Mouse (Mus musculus): ENCODE data around the gene Eps8l3. TPM values are rescaled to one million over a fixed set of nuclear protein-coding genes. Genes with fewer than 3 reads are reported as not detected.

Eps8l3 gene
- polyA plus RNA-seq (2014; fragmentation: Nextera tagmentation; extraction: Ambion mirVana) = not detected in 2 replicates

- ATAC-seq (replicated peaks; ENCODE audit: low FRiP score) = no peak
- H3K4me3 ChIP-seq (ENCODE audit: low read depth, low read length) = no peak within 1 kb of the TSS
- H3K9me3 ChIP-seq (ENCODE audit: control insufficient read depth, low read length) = no peaks in the 10 kb centered on the region
- no peaks in the 10 kb centered on the region for H3K4me1 ChIP-seq (replicated peaks; ENCODE audit: control insufficient read depth, insufficient read depth, low read length)
- no peaks in the 10 kb centered on the region for H3K36me3 ChIP-seq (ENCODE audit: control insufficient read depth, insufficient read depth, low read length)
- H3K9ac ChIP-seq (ENCODE audit: low read length) = no peak within 1 kb of the TSS
- H3K27me3 ChIP-seq (ENCODE audit: control insufficient read depth, insufficient read depth, low read length) = no peaks in the 10 kb centered on the region
- no peak for DNase-seq (ENCODE audit: low spot score)
- H3K4me2 ChIP-seq (ENCODE audit: low read depth, low read length, severe bottlenecking) = no peak within 1 kb of the TSS
- 77% methylated on average over 5 of the region's 5 CpGs for WGBS
- H3K27ac ChIP-seq (ENCODE audit: low read depth, low read length) = no peak within 1 kb of the TSS
These were observed at the start of gene Eps8l3 for GRCm38 (mm10) chr3:107877005-107877404. Gene Eps8l3, plus strand, starts transcription at chr3:107877229.

GRCm38 (mm10) chr3:107827873-107828405 lies 49.1 kb upstream of the Eps8l3 start:
- Histone ChIP-seq H3K27ac (ENCODE audit: low read depth, low read length) (no peak overlapping the region), H3K4me3 (ENCODE audit: low read depth, low read length) (no peak overlapping the region), H3K36me3 (ENCODE audit: control insufficient read depth, insufficient read depth, low read length) (no peaks in the 10 kb centered on the region), H3K9me3 (ENCODE audit: control insufficient read depth, low read length) (no peaks in the 10 kb centered on the region), H3K9ac (ENCODE audit: low read length) (no peak overlapping the region), H3K27me3 (ENCODE audit: control insufficient read depth, insufficient read depth, low read length) (no peaks in the 10 kb centered on the region), H3K4me2 (ENCODE audit: low read depth, low read length, severe bottlenecking) (no peak overlapping the region), H3K4me1 (replicated peaks; ENCODE audit: control insufficient read depth, insufficient read depth, low read length) (peaks cover 2% of the 10 kb centered on the region)
- DNase-seq (ENCODE audit: low spot score) (no peak), ATAC-seq (replicated peaks; ENCODE audit: low FRiP score) (no peak)
- 87% methylated on average over 10 of the region's 10 CpGs for WGBS

GRCm38 (mm10) chr3:107828518-107828917 lies 48.5 kb upstream of the Eps8l3 start:
- Histone ChIP-seq H3K36me3 (ENCODE audit: control insufficient read depth, insufficient read depth, low read length) (no peaks in the 10 kb centered on the region), H3K4me3 (ENCODE audit: low read depth, low read length) (no peak overlapping the region), H3K27me3 (ENCODE audit: control insufficient read depth, insufficient read depth, low read length) (no peaks in the 10 kb centered on the region), H3K9me3 (ENCODE audit: control insufficient read depth, low read length) (no peaks in the 10 kb centered on the region), H3K27ac (ENCODE audit: low read depth, low read length) (no peak overlapping the region), H3K9ac (ENCODE audit: low read length) (no peak overlapping the region), H3K4me2 (ENCODE audit: low read depth, low read length, severe bottlenecking) (no peak overlapping the region), H3K4me1 (replicated peaks; ENCODE audit: control insufficient read depth, insufficient read depth, low read length) (peaks cover 4% of the 10 kb centered on the region)
- 65% methylated on average over 5 of the region's 5 CpGs for WGBS
- ATAC-seq (replicated peaks; ENCODE audit: low FRiP score) (no peak), DNase-seq (ENCODE audit: low spot score) (no peak)

- 79% methylated on average over 4 of the region's 4 CpGs for WGBS
- Histone ChIP-seq H3K9ac (ENCODE audit: low read length) (no peak overlapping the region), H3K27me3 (ENCODE audit: control insufficient read depth, insufficient read depth, low read length) (no peaks in the 10 kb centered on the region), H3K9me3 (ENCODE audit: control insufficient read depth, low read length) (no peaks in the 10 kb centered on the region), H3K4me1 (replicated peaks; ENCODE audit: control insufficient read depth, insufficient read depth, low read length) (peaks cover 8% of the 10 kb centered on the region), H3K4me3 (ENCODE audit: low read depth, low read length) (no peak overlapping the region), H3K4me2 (ENCODE audit: low read depth, low read length, severe bottlenecking) (no peak overlapping the region), H3K36me3 (ENCODE audit: control insufficient read depth, insufficient read depth, low read length) (no peaks in the 10 kb centered on the region), H3K27ac (ENCODE audit: low read depth, low read length) (no peak overlapping the region)
- no peak for DNase-seq (ENCODE audit: low spot score)
- no peak for ATAC-seq (replicated peaks; ENCODE audit: low FRiP score)
These were observed 48.0 kb upstream of the Eps8l3 start for GRCm38 (mm10) chr3:107828997-107829396.

- Histone ChIP-seq H3K4me2 (ENCODE audit: low read depth, low read length, severe bottlenecking) (no peak overlapping the region), H3K4me3 (ENCODE audit: low read depth, low read length) (no peak overlapping the region), H3K9me3 (ENCODE audit: control insufficient read depth, low read length) (no peaks in the 10 kb centered on the region), H3K9ac (ENCODE audit: low read length) (no peak overlapping the region), H3K27ac (ENCODE audit: low read depth, low read length) (no peak overlapping the region), H3K27me3 (ENCODE audit: control insufficient read depth, insufficient read depth, low read length) (no peaks in the 10 kb centered on the region), H3K4me1 (replicated peaks; ENCODE audit: control insufficient read depth, insufficient read depth, low read length) (peaks cover 13% of the 10 kb centered on the region), H3K36me3 (ENCODE audit: control insufficient read depth, insufficient read depth, low read length) (no peaks in the 10 kb centered on the region)
- ATAC-seq (replicated peaks; ENCODE audit: low FRiP score) = no peak
- no peak for DNase-seq (ENCODE audit: low spot score)
- WGBS = 77% methylated on average over 14 of the region's 14 CpGs
These were observed 47.4 kb upstream of the Eps8l3 start for GRCm38 (mm10) chr3:107829625-107830024.

GRCm38 (mm10) chr3:107831875-107832554 lies 45.0 kb upstream of the Eps8l3 start:
- 73% methylated on average over 10 of the region's 10 CpGs for WGBS
- Histone ChIP-seq H3K9me3 (ENCODE audit: control insufficient read depth, low read length) (no peaks in the 10 kb centered on the region), H3K4me2 (ENCODE audit: low read depth, low read length, severe bottlenecking) (no peak overlapping the region), H3K36me3 (ENCODE audit: control insufficient read depth, insufficient read depth, low read length) (no peaks in the 10 kb centered on the region), H3K9ac (ENCODE audit: low read length) (no peak overlapping the region), H3K27me3 (ENCODE audit: control insufficient read depth, insufficient read depth, low read length) (no peaks in the 10 kb centered on the region), H3K4me1 (replicated peaks; ENCODE audit: control insufficient read depth, insufficient read depth, low read length) (peaks cover 15% of the 10 kb centered on the region), H3K27ac (ENCODE audit: low read depth, low read length) (no peak overlapping the region), H3K4me3 (ENCODE audit: low read depth, low read length) (no peak overlapping the region)
- ATAC-seq (replicated peaks; ENCODE audit: low FRiP score) (no peak), DNase-seq (ENCODE audit: low spot score) (no peak)

- no peak for ATAC-seq (replicated peaks; ENCODE audit: low FRiP score)
- no peak for DNase-seq (ENCODE audit: low spot score)
- Histone ChIP-seq H3K27me3 (ENCODE audit: control insufficient read depth, insufficient read depth, low read length) (no peaks in the 10 kb centered on the region), H3K9ac (ENCODE audit: low read length) (no peak overlapping the region), H3K4me3 (ENCODE audit: low read depth, low read length) (no peak overlapping the region), H3K4me1 (replicated peaks; ENCODE audit: control insufficient read depth, insufficient read depth, low read length) (peaks cover 15% of the 10 kb centered on the region), H3K36me3 (ENCODE audit: control insufficient read depth, insufficient read depth, low read length) (no peaks in the 10 kb centered on the region), H3K4me2 (ENCODE audit: low read depth, low read length, severe bottlenecking) (no peak overlapping the region), H3K9me3 (ENCODE audit: control insufficient read depth, low read length) (no peaks in the 10 kb centered on the region), H3K27ac (ENCODE audit: low read depth, low read length) (no peak overlapping the region)
- WGBS = 68% methylated on average over 6 of the region's 6 CpGs
These were observed 44.4 kb upstream of the Eps8l3 start for GRCm38 (mm10) chr3:107832645-107833044.

- no peak for DNase-seq (ENCODE audit: low spot score)
- no peaks in the 10 kb centered on the region for H3K36me3 ChIP-seq (ENCODE audit: control insufficient read depth, insufficient read depth, low read length)
- no peaks in the 10 kb centered on the region for H3K9me3 ChIP-seq (ENCODE audit: control insufficient read depth, low read length)
- H3K27me3 ChIP-seq (ENCODE audit: control insufficient read depth, insufficient read depth, low read length) = no peaks in the 10 kb centered on the region
- H3K4me2 ChIP-seq (ENCODE audit: low read depth, low read length, severe bottlenecking) = no peak overlapping the region
- H3K4me1 ChIP-seq (replicated peaks; ENCODE audit: control insufficient read depth, insufficient read depth, low read length) = peaks cover 15% of the 10 kb centered on the region
- ATAC-seq (replicated peaks; ENCODE audit: low FRiP score) = no peak; the same call in 1 of the 2 replicates
- 63% methylated on average over 1 of the region's 1 CpGs for WGBS
- H3K27ac ChIP-seq (ENCODE audit: low read depth, low read length) = no peak overlapping the region
- H3K4me3 ChIP-seq (ENCODE audit: low read depth, low read length) = no peak overlapping the region
- no peak overlapping the region for H3K9ac ChIP-seq (ENCODE audit: low read length)
These were observed 43.7 kb upstream of the Eps8l3 start for GRCm38 (mm10) chr3:107833370-107833769.

- ATAC-seq (replicated peaks; ENCODE audit: low FRiP score) (peak; percentile 95), DNase-seq (ENCODE audit: low spot score) (peak; percentile 87)
- Histone ChIP-seq H3K27ac (ENCODE audit: low read depth, low read length) (peak overlapping the region; percentile 62), H3K9ac (ENCODE audit: low read length) (no peak overlapping the region), H3K4me2 (ENCODE audit: low read depth, low read length, severe bottlenecking) (no peak overlapping the region), H3K4me1 (replicated peaks; ENCODE audit: control insufficient read depth, insufficient read depth, low read length) (peaks cover 15% of the 10 kb centered on the region), H3K4me3 (ENCODE audit: low read depth, low read length) (no peak overlapping the region), H3K27me3 (ENCODE audit: control insufficient read depth, insufficient read depth, low read length) (no peaks in the 10 kb centered on the region), H3K9me3 (ENCODE audit: control insufficient read depth, low read length) (no peaks in the 10 kb centered on the region), H3K36me3 (ENCODE audit: control insufficient read depth, insufficient read depth, low read length) (no peaks in the 10 kb centered on the region)
- WGBS = 10% methylated on average over 4 of the region's 4 CpGs
These were observed 43.1 kb upstream of the Eps8l3 start for GRCm38 (mm10) chr3:107833872-107834341.

Measured in forebrain, embryonic 11.5 days (tissue).